Mouse (Mus musculus): Measurements from ENCODE around the gene Olfr450. TPM values are rescaled to one million over a fixed set of nuclear protein-coding genes. Genes with fewer than 3 reads are reported as not detected.

Olfr450 gene
- polyA plus RNA-seq, 1 experiment = not detected

DNA sequence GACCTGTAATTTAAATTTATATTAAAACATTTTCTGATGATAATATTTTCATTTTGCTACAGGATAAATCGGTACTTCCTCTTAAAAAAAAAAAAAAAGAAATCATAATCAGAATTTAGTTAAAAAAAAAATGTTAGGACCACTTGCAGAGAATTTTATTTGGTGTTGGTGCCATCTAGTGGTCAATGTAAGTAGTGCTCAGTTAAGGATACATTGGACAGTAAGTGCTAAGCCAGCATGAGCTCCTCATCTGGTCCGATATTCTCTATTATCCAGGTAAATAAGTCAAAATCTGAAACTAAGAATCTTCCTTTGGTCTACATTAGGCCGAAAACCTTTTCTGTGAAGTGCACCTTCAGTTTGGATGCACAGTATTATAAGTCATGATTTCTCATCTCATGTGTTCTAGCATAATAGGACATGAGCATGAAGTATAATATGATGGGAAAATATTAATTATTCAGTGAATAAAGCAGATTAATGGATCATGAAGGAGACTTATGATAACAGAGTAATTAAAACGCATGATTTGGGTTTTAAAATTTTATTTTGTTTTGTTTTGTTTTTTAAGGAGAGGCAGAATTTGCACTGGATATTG lies 48.6 kb downstream of the Olfr450 start:
- H3K27me3 ChIP-seq (ENCODE audit: control insufficient read depth, insufficient read depth, low read length) = no peaks in the 10 kb centered on the region
- TF ChIP-seq POLR2A (IDR thresholded peaks at IDR 0.05; ENCODE audit: control insufficient read depth, low read depth, low read length) = no peak
- no peak for TF ChIP-seq CTCF (IDR thresholded peaks at IDR 0.05; ENCODE audit: control insufficient read depth, insufficient read depth, insufficient replicate concordance, low read depth, low read length)
- no peak overlapping the region for H3K4me3 ChIP-seq (ENCODE audit: control insufficient read depth, low read depth, low read length)
- H3K27ac ChIP-seq (ENCODE audit: control insufficient read depth, insufficient read depth, low read depth, low read length) = no peak overlapping the region
- no peaks in the 10 kb centered on the region for H3K4me1 ChIP-seq (ENCODE audit: control insufficient read depth, insufficient read depth, low read length)
- H3K36me3 ChIP-seq (ENCODE audit: control insufficient read depth, insufficient read depth, low read length) = no peaks in the 10 kb centered on the region

Other genes with a start within 250 kb of the Olfr450 start
- not detected in 2 replicates for gene Tcaf3, start 214.2 kb upstream of the Olfr450 start, polyA plus RNA-seq (2012; rRNA removed)
- 0.29 and 0.43 TPM in 2 replicates for gene Tcaf2, start 166.7 kb upstream of the Olfr450 start, polyA plus RNA-seq (2012; rRNA removed)
- 2.2 and 2.6 TPM in 2 replicates for gene Tcaf1, start 101.9 kb upstream of the Olfr450 start, polyA plus RNA-seq (2012; rRNA removed)
- gene Olfr453, start 72.6 kb upstream of the Olfr450 start, polyA plus RNA-seq (2012; rRNA removed) = not detected in 2 replicates
- not detected in 2 replicates for gene Olfr38, start 55.5 kb upstream of the Olfr450 start, polyA plus RNA-seq (2012; rRNA removed)
- not detected in 2 replicates for gene Olfr452, start 26.8 kb upstream of the Olfr450 start, polyA plus RNA-seq (2012; rRNA removed)
- gene Olfr449, start 22.4 kb downstream of the Olfr450 start, polyA plus RNA-seq (2012; rRNA removed) = not detected in 2 replicates
- gene Olfr448, start 78.5 kb downstream of the Olfr450 start, polyA plus RNA-seq (2012; rRNA removed) = not detected in 2 replicates
- not detected in 2 replicates for gene Olfr447, start 96.9 kb downstream of the Olfr450 start, polyA plus RNA-seq (2012; rRNA removed)
- gene Olfr446, start 109.4 kb downstream of the Olfr450 start, polyA plus RNA-seq (2012; rRNA removed) = not detected in 2 replicates
- not detected in 2 replicates for gene Olfr444, start 137.1 kb downstream of the Olfr450 start, polyA plus RNA-seq (2012; rRNA removed)

All from testis, adult 2 months (tissue).